Mouse (Mus musculus): ENCODE results near the gene Anapc1. TPM values are rescaled to one million over a fixed set of nuclear protein-coding genes. Genes with fewer than 3 reads are reported as not detected.

Gene Anapc1
- polyA plus RNA-seq, 1 experiment: 26.7 TPM

- Histone ChIP-seq H3K4me1 (ENCODE audit: control insufficient read depth, insufficient read depth, low read length) (no peaks in the 10 kb centered on the region; the same call in 1 of the 2 replicates), H3K4me3 (replicated peaks; ENCODE audit: control insufficient read depth, low read depth, low read length) (no peak overlapping the region), H3K27ac (ENCODE audit: control insufficient read depth, insufficient read depth, low read depth, low read length, poor library complexity) (no peak overlapping the region)
- 47% methylated on average over 16 of the region's 16 CpGs for WGBS
- TF ChIP-seq POLR2A (IDR thresholded peaks at IDR 0.05; ENCODE audit: borderline replicate concordance, control insufficient read depth, low read depth, low read length): no peak
- peak; percentile 64 for TF ChIP-seq CTCF (IDR thresholded peaks at IDR 0.05; ENCODE audit: control insufficient read depth, insufficient read depth, low read length)
These were observed 114.2 kb downstream of the Anapc1 start for GRCm38 (mm10) chr2:128572726-128573624.

DNA sequence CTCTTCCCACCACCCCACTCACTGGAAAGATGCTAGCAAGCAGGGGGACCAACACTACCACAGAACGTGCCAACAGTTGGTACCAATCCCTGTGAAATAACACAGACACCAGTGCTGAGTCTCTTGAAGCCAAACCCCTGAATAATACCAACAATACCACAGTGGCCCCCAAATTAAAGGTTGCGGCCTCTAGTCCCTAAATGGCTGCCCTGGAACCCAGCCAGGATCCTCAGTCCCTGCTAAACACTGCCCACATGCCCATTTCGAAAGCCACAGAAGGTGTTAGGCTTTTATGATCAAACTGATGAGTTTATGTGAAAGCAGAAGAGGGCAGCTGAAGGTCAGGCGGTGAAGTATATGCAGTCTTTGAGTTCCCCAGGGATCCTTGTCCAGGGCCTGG, 116.2 kb downstream of the Anapc1 start:
- Histone ChIP-seq H3K27ac (ENCODE audit: control insufficient read depth, insufficient read depth, low read depth, low read length, poor library complexity) (no peak overlapping the region), H3K4me3 (replicated peaks; ENCODE audit: control insufficient read depth, low read depth, low read length) (no peak overlapping the region), H3K4me1 (ENCODE audit: control insufficient read depth, insufficient read depth, low read length) (no peaks in the 10 kb centered on the region; the same call in 1 of the 2 replicates)
- TF ChIP-seq POLR2A (IDR thresholded peaks at IDR 0.05; ENCODE audit: borderline replicate concordance, control insufficient read depth, low read depth, low read length) (no peak), CTCF (IDR thresholded peaks at IDR 0.05; ENCODE audit: control insufficient read depth, insufficient read depth, low read length) (no peak)
- 82% methylated on average over 4 of the region's 4 CpGs for WGBS

GRCm38 (mm10) chr2:128568490-128568889, 118.7 kb downstream of the Anapc1 start:
- Histone ChIP-seq H3K4me1 (ENCODE audit: control insufficient read depth, insufficient read depth, low read length) (no peaks in the 10 kb centered on the region; the same call in 1 of the 2 replicates), H3K4me3 (replicated peaks; ENCODE audit: control insufficient read depth, low read depth, low read length) (no peak overlapping the region), H3K27ac (ENCODE audit: control insufficient read depth, insufficient read depth, low read depth, low read length, poor library complexity) (no peak overlapping the region)
- TF ChIP-seq POLR2A (IDR thresholded peaks at IDR 0.05; ENCODE audit: borderline replicate concordance, control insufficient read depth, low read depth, low read length): no peak
- no peak for TF ChIP-seq CTCF (IDR thresholded peaks at IDR 0.05; ENCODE audit: control insufficient read depth, insufficient read depth, low read length)
- 52% methylated on average over 4 of the region's 4 CpGs for WGBS

- Histone ChIP-seq H3K4me1 (ENCODE audit: control insufficient read depth, insufficient read depth, low read length) (no peaks in the 10 kb centered on the region), H3K27ac (ENCODE audit: control insufficient read depth, insufficient read depth, low read depth, low read length, poor library complexity) (no peak overlapping the region), H3K4me3 (replicated peaks; ENCODE audit: control insufficient read depth, low read depth, low read length) (no peak overlapping the region)
- WGBS: 81% methylated on average over 6 of the region's 6 CpGs
- TF ChIP-seq POLR2A (IDR thresholded peaks at IDR 0.05; ENCODE audit: borderline replicate concordance, control insufficient read depth, low read depth, low read length): no peak
- no peak for TF ChIP-seq CTCF (IDR thresholded peaks at IDR 0.05; ENCODE audit: control insufficient read depth, insufficient read depth, low read length)
These were observed 119.2 kb downstream of the Anapc1 start for GRCm38 (mm10) chr2:128568018-128568417.

- H3K27ac ChIP-seq (ENCODE audit: control insufficient read depth, insufficient read depth, low read depth, low read length, poor library complexity): no peak overlapping the region
- no peak overlapping the region for H3K4me3 ChIP-seq (replicated peaks; ENCODE audit: control insufficient read depth, low read depth, low read length)
- 77% methylated on average over 10 of the region's 10 CpGs for WGBS
- TF ChIP-seq CTCF (IDR thresholded peaks at IDR 0.05; ENCODE audit: control insufficient read depth, insufficient read depth, low read length): peak; percentile 22; the same call in 1 of the 2 replicates
- TF ChIP-seq POLR2A (IDR thresholded peaks at IDR 0.05; ENCODE audit: borderline replicate concordance, control insufficient read depth, low read depth, low read length): no peak
- no peaks in the 10 kb centered on the region for H3K4me1 ChIP-seq (ENCODE audit: control insufficient read depth, insufficient read depth, low read length)
These were observed 120.7 kb downstream of the Anapc1 start for GRCm38 (mm10) chr2:128566304-128567147.

GRCm38 (mm10) chr2:128565904-128566303, 121.3 kb downstream of the Anapc1 start:
- Histone ChIP-seq H3K4me3 (replicated peaks; ENCODE audit: control insufficient read depth, low read depth, low read length) (no peak overlapping the region), H3K4me1 (ENCODE audit: control insufficient read depth, insufficient read depth, low read length) (no peaks in the 10 kb centered on the region), H3K27ac (ENCODE audit: control insufficient read depth, insufficient read depth, low read depth, low read length, poor library complexity) (no peak overlapping the region)
- 75% methylated on average over 8 of the region's 8 CpGs for WGBS
- TF ChIP-seq CTCF (IDR thresholded peaks at IDR 0.05; ENCODE audit: control insufficient read depth, insufficient read depth, low read length) (no peak), POLR2A (IDR thresholded peaks at IDR 0.05; ENCODE audit: borderline replicate concordance, control insufficient read depth, low read depth, low read length) (no peak)

DNA sequence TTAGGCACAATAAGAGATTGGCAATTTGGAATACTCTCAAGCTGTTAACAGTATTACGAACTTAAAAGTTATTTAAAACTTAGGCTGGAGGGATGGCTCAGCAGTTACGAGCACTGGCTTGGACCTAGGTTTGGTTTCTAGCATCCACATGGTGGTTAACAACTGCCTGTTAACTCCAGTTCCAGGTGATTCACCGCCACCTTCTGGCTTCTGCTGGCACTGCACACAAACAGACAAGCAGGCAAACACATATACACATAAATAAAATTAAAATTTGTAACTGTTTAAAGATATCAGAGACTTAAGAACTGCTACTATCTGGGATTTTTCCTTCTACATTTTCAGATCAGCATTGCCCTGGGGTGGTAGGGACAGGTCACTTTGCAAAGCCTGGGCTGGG, 123.0 kb downstream of the Anapc1 start:
- H3K4me1 ChIP-seq (ENCODE audit: control insufficient read depth, insufficient read depth, low read length): no peaks in the 10 kb centered on the region
- no peak overlapping the region for H3K27ac ChIP-seq (ENCODE audit: control insufficient read depth, insufficient read depth, low read depth, low read length, poor library complexity)
- no peak overlapping the region for H3K4me3 ChIP-seq (replicated peaks; ENCODE audit: control insufficient read depth, low read depth, low read length)
- no peak for TF ChIP-seq POLR2A (IDR thresholded peaks at IDR 0.05; ENCODE audit: borderline replicate concordance, control insufficient read depth, low read depth, low read length)
- TF ChIP-seq CTCF (IDR thresholded peaks at IDR 0.05; ENCODE audit: control insufficient read depth, insufficient read depth, low read length): peak; percentile 40; the same call in 1 of the 2 replicates
- WGBS: 85% methylated on average over 3 of the region's 3 CpGs

Other genes starting within 250 kb of the Anapc1 start
- not detected in 2 replicates for gene Spdye4c, start 96.2 kb downstream of the Anapc1 start, polyA plus RNA-seq (2011; ENCODE audit: insufficient read depth, insufficient read length, low replicate concordance, missing spikeins)
- 2.8 and 4.9 TPM in 2 replicates for gene Mertk, start 11.6 kb upstream of the Anapc1 start, polyA plus RNA-seq (2011; ENCODE audit: insufficient read depth, insufficient read length, low replicate concordance, missing spikeins)
- 5.1 and 7.7 TPM in 2 replicates for gene Tmem87b, start 130.7 kb upstream of the Anapc1 start, polyA plus RNA-seq (2011; ENCODE audit: insufficient read depth, insufficient read length, low replicate concordance, missing spikeins)
- gene Fbln7, start 175.6 kb upstream of the Anapc1 start, polyA plus RNA-seq (2011; ENCODE audit: insufficient read depth, insufficient read length, low replicate concordance, missing spikeins): not detected in 2 replicates